Mouse (Mus musculus) neural tube, embryonic 11.5 days (tissue): ENCODE data around the gene Pros1. TPM values are rescaled to one million over a fixed set of nuclear protein-coding genes. Genes with fewer than 3 reads are reported as not detected.

Experiments
- ATAC-seq: fragments of 200-750 bp; cut with Nextera tagmentation; 2 replicates; pipeline ENCODE4 v1.8.0; 2017; ENCODE audit warnings: moderate number of reproducible peaks, mild to moderate bottlenecking, moderate TSS enrichment, moderate library complexity; ENCODE audit not compliant: insufficient read depth, low FRiP score, low TSS enrichment
- DNase-seq: peaks from one replicate; pipeline ENCODE4 v3.0.0-alpha.2; 2015; ENCODE audit warnings: low spot score
- H3K27ac ChIP-seq: fragments of 300-500 bp; sonication (generic); 2 replicates; pipeline ENCODE4 v1.5.1; 2014; ENCODE audit warnings: low read depth, mild to moderate bottlenecking, low read length
- H3K27me3 ChIP-seq: fragments of 300-500 bp; sonication (generic); 2 replicates; pipeline ENCODE4 v1.6.1; 2014; ENCODE audit warnings: mild to moderate bottlenecking, low read length, mixed read lengths; ENCODE audit not compliant: control insufficient read depth, insufficient read depth
- H3K36me3 ChIP-seq: fragments of 300-500 bp; sonication (generic); 2 replicates; pipeline ENCODE4 v1.6.1; 2014; ENCODE audit warnings: mild to moderate bottlenecking, low read length, moderate library complexity, mixed read lengths; ENCODE audit not compliant: control insufficient read depth, insufficient read depth
- H3K4me1 ChIP-seq: fragments of 300-500 bp; sonication (generic); 2 replicates; pipeline ENCODE4 v1.6.1; 2014; ENCODE audit warnings: low read length, mixed read lengths; ENCODE audit not compliant: control insufficient read depth, insufficient read depth
- H3K4me2 ChIP-seq: fragments of 300-500 bp; sonication (generic); 2 replicates; pipeline ENCODE4 v1.6.1; 2014; ENCODE audit warnings: low read depth, mild to moderate bottlenecking, moderate library complexity
- H3K4me3 ChIP-seq: fragments of 300-500 bp; sonication (generic); 2 replicates; pipeline ENCODE4 v1.5.1; 2014; ENCODE audit warnings: low read depth, low read length
- H3K9ac ChIP-seq: fragments of 300-500 bp; sonication (generic); 2 replicates; pipeline ENCODE4 v1.6.1; 2014; ENCODE audit warnings: mild to moderate bottlenecking, low read length
- H3K9me3 ChIP-seq: fragments of 300-500 bp; sonication (generic); 2 replicates; pipeline ENCODE4 v1.6.1; 2016; ENCODE audit warnings: low read length; ENCODE audit not compliant: control insufficient read depth
- WGBS: fragments of 180-500 bp; shearing (Covaris S2); extraction: QIAGEN DNeasy Blood & Tissue Kit; methylation state at CpG from one replicate; pipeline ENCODE4 v1.1.7; 2014; 5-methylcytosine and 5-hydroxymethylcytosine counted together
- polyA plus RNA-seq: library from polyadenylated mRNA; unstranded; fragments of >200 nt; fragmentation: Nextera tagmentation; extraction: Ambion mirVana; gene quantifications from 2 replicates; pipeline ENCODE4 v1.2.1, GENCODE M21; 2014

Gene Pros1
- polyA plus RNA-seq, 1 experiment from 2014 or later, result 24.9 TPM

DNA sequence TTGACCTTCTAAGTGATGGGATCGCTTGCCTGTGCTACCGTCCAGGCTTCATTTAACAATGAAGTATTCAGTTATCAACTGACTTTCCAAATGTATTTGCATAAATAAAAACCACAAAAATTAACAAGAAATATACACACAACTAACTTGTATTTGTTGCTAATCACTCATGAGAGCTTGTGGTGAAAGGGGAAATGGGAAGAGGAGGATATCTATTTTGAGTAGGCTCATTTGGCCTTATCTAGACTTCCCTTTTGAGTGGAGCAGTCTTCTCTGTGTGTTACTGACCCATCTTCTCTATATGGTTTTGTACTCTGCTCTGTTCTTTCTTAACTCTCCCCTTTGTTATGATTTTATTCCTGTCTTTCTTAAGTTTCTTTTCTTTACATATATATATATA lies 2.2 kb downstream of the Pros1 start:
- no peak for ATAC-seq
- DNase-seq, result no peak
- Histone ChIP-seq H3K4me3 (no peak overlapping the region), H3K9me3 (no peaks in the 10 kb centered on the region), H3K27ac (no peak overlapping the region), H3K9ac (no peak overlapping the region), H3K36me3 (no peaks in the 10 kb centered on the region), H3K4me1 (no peaks in the 10 kb centered on the region), H3K4me2 (no peak overlapping the region), H3K27me3 (no peaks in the 10 kb centered on the region)
- 94% methylated on average over 2 of the region's 2 CpGs for WGBS

DNA sequence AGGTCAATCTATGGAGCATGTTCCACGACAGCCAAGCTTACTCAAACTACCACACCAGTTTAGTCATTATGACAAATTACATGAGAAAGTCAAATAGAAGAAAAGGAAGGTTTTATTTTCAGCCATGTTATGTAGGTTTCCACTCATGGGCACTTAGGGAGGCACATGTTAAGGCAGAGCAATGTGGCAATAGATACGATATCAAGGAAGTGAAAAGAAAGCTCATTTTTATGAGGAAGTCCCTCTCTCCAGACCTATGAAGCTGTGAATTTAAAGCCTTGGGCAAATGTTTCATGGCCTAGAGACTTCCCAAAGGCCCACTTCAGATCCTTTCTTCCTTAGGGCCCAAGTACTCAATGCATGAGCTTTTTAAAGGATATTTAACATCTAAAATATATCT lies 3.4 kb downstream of the Pros1 start:
- no peak overlapping the region for H3K4me2 ChIP-seq
- DNase-seq (no peak), ATAC-seq (no peak)
- 89% methylated on average over 2 of the region's 2 CpGs for WGBS
- H3K27me3 ChIP-seq, result no peaks in the 10 kb centered on the region
- no peak overlapping the region for H3K9ac ChIP-seq
- no peaks in the 10 kb centered on the region for H3K36me3 ChIP-seq
- no peak overlapping the region for H3K27ac ChIP-seq
- no peaks in the 10 kb centered on the region for H3K4me1 ChIP-seq
- no peak overlapping the region for H3K4me3 ChIP-seq
- no peaks in the 10 kb centered on the region for H3K9me3 ChIP-seq

DNA sequence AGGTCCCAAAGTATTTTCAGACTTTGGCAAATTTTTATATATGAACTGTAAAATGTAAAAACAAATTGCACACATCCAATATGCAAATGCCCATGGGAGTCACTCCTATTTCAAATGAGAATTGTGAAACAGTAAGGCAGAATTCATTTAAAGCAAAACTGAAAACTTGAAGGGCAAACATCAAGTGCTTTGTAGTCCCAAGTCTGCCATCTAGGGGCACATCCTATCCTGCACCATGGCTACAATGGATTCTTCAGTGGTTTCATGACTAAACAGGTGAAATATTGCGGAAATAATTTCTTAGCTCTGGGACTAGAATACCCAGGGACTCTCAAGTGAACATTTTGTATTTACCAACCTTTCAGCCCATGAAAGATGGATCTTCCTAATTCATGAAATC lies 3.9 kb downstream of the Pros1 start:
- WGBS, result 93% methylated on average over 1 of the region's 1 CpGs
- DNase-seq (no peak), ATAC-seq (no peak)
- Histone ChIP-seq H3K36me3 (no peaks in the 10 kb centered on the region), H3K9me3 (no peaks in the 10 kb centered on the region), H3K4me3 (no peak overlapping the region), H3K4me2 (no peak overlapping the region), H3K9ac (no peak overlapping the region), H3K4me1 (no peaks in the 10 kb centered on the region), H3K27ac (no peak overlapping the region), H3K27me3 (no peaks in the 10 kb centered on the region)

DNA sequence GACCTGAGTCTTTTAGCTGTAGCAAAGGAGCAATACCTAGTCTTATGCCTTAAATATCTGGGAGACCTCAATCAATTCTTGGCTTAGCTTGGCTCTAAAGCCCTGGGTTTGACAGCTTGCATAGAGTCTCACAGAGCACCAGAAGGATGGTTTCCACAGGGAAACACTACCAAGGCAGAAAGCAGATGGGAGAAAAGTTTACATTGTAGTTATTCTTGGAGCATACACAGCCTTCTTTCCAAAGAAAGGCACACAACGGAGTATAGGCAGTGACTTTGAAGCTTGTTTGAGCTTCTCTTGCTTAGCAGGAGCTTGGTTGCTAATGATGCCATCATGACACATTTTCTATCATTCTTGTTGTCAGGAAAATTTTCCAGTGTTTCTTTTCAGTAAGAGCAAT lies 6.0 kb downstream of the Pros1 start:
- no peak overlapping the region for H3K4me3 ChIP-seq
- 76% methylated on average over 1 of the region's 1 CpGs for WGBS
- no peak for DNase-seq
- no peak for ATAC-seq
- no peak overlapping the region for H3K9ac ChIP-seq
- H3K27ac ChIP-seq, result no peak overlapping the region
- H3K36me3 ChIP-seq, result no peaks in the 10 kb centered on the region
- H3K4me1 ChIP-seq, result no peaks in the 10 kb centered on the region
- no peaks in the 10 kb centered on the region for H3K9me3 ChIP-seq
- H3K4me2 ChIP-seq, result no peak overlapping the region
- H3K27me3 ChIP-seq, result no peaks in the 10 kb centered on the region

DNA sequence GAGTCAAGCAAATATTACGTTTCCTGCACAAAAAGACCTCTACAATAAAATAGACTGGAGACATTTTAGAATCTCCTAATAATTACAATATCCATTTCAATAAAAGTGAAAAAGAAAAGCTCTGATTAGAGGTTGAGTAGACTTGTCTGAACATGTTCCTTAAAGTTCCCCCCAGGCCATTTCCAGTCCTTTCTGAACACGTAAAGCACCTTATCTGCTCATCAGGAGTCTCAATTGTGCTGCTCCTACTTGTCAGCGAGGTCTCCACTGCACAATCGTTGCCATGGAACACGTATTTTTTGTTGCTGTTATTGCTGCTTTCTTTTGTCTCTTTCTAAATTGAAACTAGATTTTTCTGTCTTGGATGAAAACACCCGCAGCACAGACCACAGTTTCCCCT lies 7.3 kb downstream of the Pros1 start:
- 87% methylated on average over 6 of the region's 6 CpGs for WGBS

DNA sequence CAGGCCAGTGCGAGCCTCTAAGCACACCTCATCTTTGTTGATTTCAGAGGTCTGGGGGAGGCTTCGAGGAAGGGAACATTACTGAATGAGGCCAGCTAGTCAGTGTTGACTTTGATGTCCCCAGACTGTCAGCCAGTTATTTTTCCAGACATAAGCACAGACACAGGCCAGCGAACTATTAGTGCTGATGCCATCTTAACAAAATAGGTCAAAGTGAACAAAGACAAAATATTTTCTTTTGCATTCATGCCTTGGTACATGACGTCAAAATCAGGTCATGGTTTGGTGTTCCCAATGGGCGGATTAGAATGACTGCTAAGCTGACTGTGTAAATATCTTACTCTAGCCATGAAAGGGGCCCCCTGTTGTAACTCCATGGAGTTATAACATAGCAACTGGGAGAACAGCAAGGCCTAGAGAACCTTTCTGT lies 18.6 kb downstream of the Pros1 start:
- no peak overlapping the region for H3K27ac ChIP-seq
- H3K4me3 ChIP-seq, result no peak overlapping the region
- 35% methylated on average over 5 of the region's 5 CpGs for WGBS
- ATAC-seq (peak; percentile 61), DNase-seq (no peak)
- H3K4me2 ChIP-seq, result no peak overlapping the region
- H3K27me3 ChIP-seq, result no peaks in the 10 kb centered on the region
- no peaks in the 10 kb centered on the region for H3K4me1 ChIP-seq
- 0 out of 2 replicates have a peak, but pooled peaks cover 3% of the 10 kb centered on the region for H3K9me3 ChIP-seq
- H3K36me3 ChIP-seq, result no peaks in the 10 kb centered on the region
- no peak overlapping the region for H3K9ac ChIP-seq

More for the DNA sequence above, 7.3 kb downstream of the Pros1 start:
- Histone ChIP-seq H3K27ac (no peak overlapping the region), H3K9ac (no peak overlapping the region), H3K4me2 (no peak overlapping the region), H3K4me1 (no peaks in the 10 kb centered on the region), H3K4me3 (no peak overlapping the region), H3K9me3 (no peaks in the 10 kb centered on the region), H3K27me3 (no peaks in the 10 kb centered on the region), H3K36me3 (no peaks in the 10 kb centered on the region)
- no peak for DNase-seq
- ATAC-seq, result no peak

DNA sequence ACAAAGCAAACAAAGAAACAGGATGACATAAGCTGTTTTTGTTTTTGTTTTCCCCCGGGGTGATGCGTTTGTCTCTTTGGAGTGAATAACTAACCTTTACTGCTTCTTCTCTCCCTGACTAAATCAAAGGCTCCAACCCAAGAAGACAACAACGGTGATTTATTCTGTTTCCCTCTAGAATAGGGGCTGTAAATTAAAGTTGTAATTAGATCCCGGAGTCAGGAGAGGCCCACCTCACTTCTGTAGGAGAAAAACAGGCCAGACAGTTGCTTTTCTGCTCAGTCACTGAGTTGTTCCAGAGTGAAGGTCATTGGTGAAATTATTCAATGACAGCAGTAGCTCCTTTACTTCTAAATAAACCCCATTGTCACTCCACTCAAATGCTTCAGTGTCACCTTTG lies 19.1 kb downstream of the Pros1 start:
- 0 out of 2 replicates have a peak, but pooled peaks cover 3% of the 10 kb centered on the region for H3K9me3 ChIP-seq
- DNase-seq (no peak), ATAC-seq (peak; percentile 60)
- H3K4me2 ChIP-seq, result no peak overlapping the region
- 8% methylated on average over 4 of the region's 4 CpGs for WGBS
- H3K4me1 ChIP-seq, result no peaks in the 10 kb centered on the region
- H3K27me3 ChIP-seq, result no peaks in the 10 kb centered on the region
- H3K27ac ChIP-seq, result no peak overlapping the region
- no peaks in the 10 kb centered on the region for H3K36me3 ChIP-seq
- H3K4me3 ChIP-seq, result no peak overlapping the region
- no peak overlapping the region for H3K9ac ChIP-seq

DNA sequence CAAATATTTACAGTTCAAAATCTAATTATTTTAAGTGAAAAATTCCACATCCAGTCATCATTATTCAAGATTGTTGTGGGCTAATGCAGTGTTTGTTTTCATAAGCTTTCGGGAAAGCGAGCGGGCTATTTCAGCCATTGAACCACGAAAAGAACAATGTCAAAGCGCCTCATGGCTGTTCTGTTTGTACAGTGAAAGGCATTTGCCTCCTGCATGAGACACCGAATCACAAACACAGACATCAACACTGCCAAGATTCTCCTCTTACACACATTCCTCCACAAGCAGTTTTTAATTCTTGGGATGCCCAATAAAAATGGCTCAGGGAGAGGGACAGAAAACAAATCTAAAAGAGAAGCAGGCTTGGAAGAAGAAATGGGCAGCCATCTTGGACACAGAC lies 20.0 kb downstream of the Pros1 start:
- 0 out of 2 replicates have a peak, but pooled peaks cover 3% of the 10 kb centered on the region for H3K9me3 ChIP-seq
- H3K36me3 ChIP-seq, result no peaks in the 10 kb centered on the region
- no peak overlapping the region for H3K4me2 ChIP-seq
- no peak overlapping the region for H3K9ac ChIP-seq
- 72% methylated on average over 6 of the region's 6 CpGs for WGBS
- no peak overlapping the region for H3K4me3 ChIP-seq
- DNase-seq, result no peak
- H3K27me3 ChIP-seq, result no peaks in the 10 kb centered on the region
- ATAC-seq, result no peak
- no peak overlapping the region for H3K27ac ChIP-seq
- no peaks in the 10 kb centered on the region for H3K4me1 ChIP-seq

DNA sequence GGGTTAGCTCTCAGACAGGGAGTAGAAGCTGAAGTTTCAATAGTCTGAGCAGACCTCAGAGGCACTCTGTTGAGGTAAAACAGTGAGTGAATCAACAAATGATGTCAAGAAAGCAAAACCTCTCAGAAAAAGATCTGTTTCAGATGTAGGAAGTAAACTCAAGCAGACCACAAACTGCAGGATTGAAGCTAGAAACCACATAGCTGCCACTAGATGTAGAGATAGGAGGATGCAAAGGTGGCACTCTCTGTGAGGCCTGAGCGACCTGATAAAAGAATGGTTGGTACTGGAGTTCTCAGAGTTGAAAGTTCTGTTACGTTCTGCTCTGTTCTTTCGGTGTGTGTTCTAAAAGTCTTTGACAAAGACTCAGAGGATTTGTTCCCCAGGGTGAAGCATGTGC lies 41.7 kb downstream of the Pros1 start:
- Histone ChIP-seq H3K27ac (no peak overlapping the region), H3K9me3 (no peaks in the 10 kb centered on the region), H3K4me2 (no peak overlapping the region), H3K36me3 (no peaks in the 10 kb centered on the region), H3K27me3 (no peaks in the 10 kb centered on the region), H3K4me1 (no peaks in the 10 kb centered on the region), H3K9ac (no peak overlapping the region), H3K4me3 (no peak overlapping the region)
- ATAC-seq, result no peak
- no peak for DNase-seq
- WGBS, result 93% methylated on average over 3 of the region's 3 CpGs
